In the genomic region with DNA sequence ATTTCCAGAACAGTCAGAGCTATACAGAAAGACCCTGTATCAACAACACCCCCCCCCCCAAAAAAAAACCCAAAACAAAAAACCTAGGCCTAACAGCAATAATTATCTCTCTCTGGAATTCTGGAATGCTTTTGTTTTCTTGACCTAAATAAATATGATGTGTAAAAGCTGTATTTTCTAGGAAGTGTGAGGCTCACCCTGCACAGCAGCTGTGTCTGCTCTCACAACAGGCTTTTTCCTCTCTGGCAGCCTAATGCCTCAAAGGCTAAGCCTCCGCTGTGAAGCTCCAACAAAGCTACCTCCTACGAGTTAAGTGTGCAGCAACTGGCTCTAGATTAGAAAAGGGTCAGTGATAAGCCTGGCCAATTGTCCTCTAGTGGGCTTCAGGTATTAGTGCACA, we compare ENCODE assay signal across 21 mouse cellular contexts. TPM values are rescaled to one million over a fixed set of nuclear protein-coding genes. Genes with fewer than 3 reads are reported as not detected.
DNase-seq lines count a peak whose midpoint lies in the region; ATAC-seq and TF ChIP-seq lines count a peak whose summit lies in the region.
"Had no signal": no experiment of that assay in that cellular context is flagged by ENCODE, and none has a peak within 500 bp of the region (broad histone marks: within the 10 kb centered on the region; RNA-seq: fewer than 3 reads in every experiment).

No protein-coding gene starts in this region.

- ATAC-seq in kidney, postnatal 0 days (replicated peaks; ENCODE audit: low FRiP score, low read depth) = no peak
- ATAC-seq in lung, embryonic 15.5 days (ENCODE audit: borderline replicate concordance, extremely low read depth, low FRiP score, low TSS enrichment) = peak; percentile 41; the same call in 1 of the 2 replicates
- no peak for ATAC-seq in midbrain, embryonic 13.5 days
- ATAC-seq: activated CD4-positive, CD25-positive, alpha-beta regulatory T cell, adult 4 months; forebrain, embryonic 15.5 days; Patski had no signal

- no peaks in the 10 kb centered on the region for H3K36me3 ChIP-seq in kidney, postnatal 0 days (ENCODE audit: insufficient read depth, low read length)
- no peaks in the 10 kb centered on the region for H3K36me3 ChIP-seq in kidney, adult 2 months (ENCODE audit: control insufficient read depth, insufficient read depth, low read length)
- no peaks in the 10 kb centered on the region for H3K36me3 ChIP-seq in lung, embryonic 15.5 days
- no peaks in the 10 kb centered on the region for H3K36me3 ChIP-seq in midbrain, embryonic 10.5 days
- no peaks in the 10 kb centered on the region for H3K36me3 ChIP-seq in midbrain, embryonic 13.5 days
- H3K36me3 ChIP-seq: embryonic facial prominence, embryonic 13.5 days; forebrain, embryonic 15.5 days; heart, embryonic 10.5 days; hindbrain, embryonic 12.5 days had no signal

- no peaks in the 10 kb centered on the region for H3K27me3 ChIP-seq in kidney, postnatal 0 days (ENCODE audit: insufficient read depth, low read length)
- no peaks in the 10 kb centered on the region for H3K27me3 ChIP-seq in kidney, adult 2 months (replicated peaks; ENCODE audit: control insufficient read depth, insufficient read depth, low read length)
- no peaks in the 10 kb centered on the region for H3K27me3 ChIP-seq in lung, embryonic 15.5 days
- H3K27me3 ChIP-seq in midbrain, embryonic 10.5 days (ENCODE audit: low read depth, poor library complexity, severe bottlenecking) = peaks cover 88% of the 10 kb centered on the region
- peaks cover 55% of the 10 kb centered on the region for H3K27me3 ChIP-seq in midbrain, embryonic 13.5 days
- H3K27me3 ChIP-seq: embryonic facial prominence, embryonic 13.5 days; forebrain, embryonic 15.5 days; Patski had no signal

- no peak overlapping the region for H3K9ac ChIP-seq in kidney, postnatal 0 days (ENCODE audit: low read depth, low read length)
- no peak overlapping the region for H3K9ac ChIP-seq in lung, embryonic 15.5 days
- no peak overlapping the region for H3K9ac ChIP-seq in midbrain, embryonic 13.5 days (replicated peaks)
- H3K9ac ChIP-seq: embryonic facial prominence, embryonic 13.5 days; forebrain, embryonic 15.5 days; hindbrain, embryonic 12.5 days had no signal

- H3K4me1 ChIP-seq in kidney, postnatal 0 days (replicated peaks; ENCODE audit: insufficient read depth, low read length) = peaks cover 34% of the 10 kb centered on the region
- H3K4me1 ChIP-seq in kidney, adult 2 months (ENCODE audit: control insufficient read depth, insufficient read depth, low read length) = peaks cover 13% of the 10 kb centered on the region; the same call in 1 of the 2 replicates
- peaks cover 50% of the 10 kb centered on the region for H3K4me1 ChIP-seq in lung, embryonic 15.5 days
- H3K4me1 ChIP-seq in midbrain, embryonic 10.5 days = peaks cover 55% of the 10 kb centered on the region
- peaks cover 24% of the 10 kb centered on the region for H3K4me1 ChIP-seq in midbrain, embryonic 13.5 days (replicated peaks)

- H3K4me3 ChIP-seq in kidney, postnatal 0 days (replicated peaks; ENCODE audit: low read depth, low read length) = no peak overlapping the region
- H3K4me3 ChIP-seq in kidney, adult 2 months (ENCODE audit: insufficient read depth, low read depth, low read length) = no peak overlapping the region
- H3K4me3 ChIP-seq in lung, embryonic 15.5 days = no peak overlapping the region
- no peak overlapping the region for H3K4me3 ChIP-seq in midbrain, embryonic 10.5 days
- no peak overlapping the region for H3K4me3 ChIP-seq in midbrain, embryonic 13.5 days (replicated peaks)
- H3K4me3 ChIP-seq: embryonic facial prominence, embryonic 13.5 days; forebrain, embryonic 15.5 days; heart, embryonic 10.5 days; hindbrain, embryonic 12.5 days had no signal

- H3K4me2 ChIP-seq in kidney, postnatal 0 days (ENCODE audit: low read length) = no peak overlapping the region
- no peak overlapping the region for H3K4me2 ChIP-seq in lung, embryonic 15.5 days
- no peak overlapping the region for H3K4me2 ChIP-seq in midbrain, embryonic 13.5 days (replicated peaks)
- H3K4me2 ChIP-seq: embryonic facial prominence, embryonic 13.5 days; forebrain, embryonic 15.5 days; hindbrain, embryonic 12.5 days had no signal

- no peak for TF ChIP-seq CTCF in kidney, postnatal 0 days (IDR thresholded peaks at IDR 0.05; ENCODE audit: low read depth)
- TF ChIP-seq CTCF in kidney, adult 2 months (conservative IDR thresholded peaks at IDR 0.05; ENCODE audit: insufficient read depth, insufficient read length, low read depth, low read length) = no peak

- DNase-seq in kidney, postnatal 0 days (ENCODE audit: low spot score) = peak; percentile 89
- DNase-seq in kidney, adult 2 months = no peak
- no peak for DNase-seq in lung, postnatal 14 days
- no peak for DNase-seq in midbrain, embryonic 10.5 days (ENCODE audit: low spot score)
- no peak for DNase-seq in ovary, postnatal 10 days (ENCODE audit: low spot score)
- DNase-seq: adrenal gland, postnatal 14 days; cerebellum, adult 18-20 months; cerebellum, adult 9-11 months; cerebellum, postnatal 36 days; gastrocnemius, postnatal 10 days; heart, adult 18-20 months; heart, postnatal 10 days; heart, postnatal 4 days had no signal

- no peaks in the 10 kb centered on the region for H3K9me3 ChIP-seq in kidney, postnatal 0 days (replicated peaks; ENCODE audit: low read length)
- H3K9me3 ChIP-seq in lung, embryonic 15.5 days = no peaks in the 10 kb centered on the region
- no peaks in the 10 kb centered on the region for H3K9me3 ChIP-seq in midbrain, embryonic 10.5 days (replicated peaks)
- no peaks in the 10 kb centered on the region for H3K9me3 ChIP-seq in midbrain, embryonic 13.5 days
- H3K9me3 ChIP-seq: embryonic facial prominence, embryonic 13.5 days; forebrain, embryonic 15.5 days; heart, embryonic 10.5 days; hindbrain, embryonic 12.5 days had no signal

- WGBS in kidney, postnatal 0 days = 35% methylated on average over 2 of the region's 2 CpGs
- 86% methylated on average over 2 of the region's 2 CpGs for WGBS in kidney, adult 2 months
- WGBS in lung, embryonic 15.5 days = 19% methylated on average over 2 of the region's 2 CpGs
- 27% methylated on average over 2 of the region's 2 CpGs for WGBS in midbrain, embryonic 10.5 days
- WGBS in midbrain, embryonic 13.5 days = 13% methylated on average over 2 of the region's 2 CpGs

- H3K27ac ChIP-seq in kidney, postnatal 0 days = no peak overlapping the region
- H3K27ac ChIP-seq in kidney, adult 2 months (ENCODE audit: insufficient read depth, low read depth, low read length) = no peak overlapping the region
- peak overlapping the region; percentile 74 for H3K27ac ChIP-seq in lung, embryonic 15.5 days
- H3K27ac ChIP-seq in midbrain, embryonic 10.5 days (replicated peaks) = peak overlapping the region; percentile 43; the same call in 1 of the 2 replicates
- no peak overlapping the region for H3K27ac ChIP-seq in midbrain, embryonic 13.5 days
- H3K27ac ChIP-seq: embryonic facial prominence, embryonic 13.5 days; forebrain, embryonic 15.5 days; heart, embryonic 10.5 days; hindbrain, embryonic 12.5 days had no signal

- TF ChIP-seq POLR2A in kidney, adult 2 months (IDR thresholded peaks at IDR 0.05; ENCODE audit: low read depth, low read length) = no peak

RNA-seq across cellular contexts. Expression of a gene that starts 12.4 kb away (rescaled TPM):
- 14.4 and 15.0 TPM in 2 replicates for polyA plus RNA-seq in kidney, postnatal 0 days (2015; fragmentation: Nextera tagmentation; extraction: Ambion mirVana)
- 63.7 and 94.9 TPM in 2 replicates for polyA plus RNA-seq in kidney, adult 2 months (2012; rRNA removed)
- 59.1 and 64.7 TPM in 2 replicates for polyA plus RNA-seq in lung, embryonic 15.5 days (2015; fragmentation: Nextera tagmentation; extraction: Ambion mirVana)
- polyA plus RNA-seq in midbrain, embryonic 10.5 days (2016; fragmentation: Nextera tagmentation; extraction: Ambion mirVana) = 68.3 and 72.7 TPM in 2 replicates
- polyA plus RNA-seq in midbrain, embryonic 13.5 days (2015; fragmentation: Nextera tagmentation; extraction: Ambion mirVana) = 38.3 and 45.9 TPM in 2 replicates

RNA-seq across cellular contexts. Expression of a gene that starts 50.8 kb away (rescaled TPM):
- polyA plus RNA-seq in kidney, postnatal 0 days (2015; fragmentation: Nextera tagmentation; extraction: Ambion mirVana) = 26.4 and 29.5 TPM in 2 replicates
- polyA plus RNA-seq in kidney, adult 2 months (2012; rRNA removed) = 47.4 and 51.2 TPM in 2 replicates
- 37.3 and 39.7 TPM in 2 replicates for polyA plus RNA-seq in lung, embryonic 15.5 days (2015; fragmentation: Nextera tagmentation; extraction: Ambion mirVana)
- polyA plus RNA-seq in midbrain, embryonic 10.5 days (2016; fragmentation: Nextera tagmentation; extraction: Ambion mirVana) = 38.2 and 46.0 TPM in 2 replicates
- polyA plus RNA-seq in midbrain, embryonic 13.5 days (2015; fragmentation: Nextera tagmentation; extraction: Ambion mirVana) = 31.8 and 33.2 TPM in 2 replicates

RNA-seq across cellular contexts. Expression of a gene that starts 51.1 kb away (rescaled TPM):
- polyA plus RNA-seq in kidney, postnatal 0 days (2015; fragmentation: Nextera tagmentation; extraction: Ambion mirVana) = 74.3 and 84.9 TPM in 2 replicates
- polyA plus RNA-seq in kidney, adult 2 months (2012; rRNA removed) = 2.3 and 2.6 TPM in 2 replicates
- polyA plus RNA-seq in lung, embryonic 15.5 days (2015; fragmentation: Nextera tagmentation; extraction: Ambion mirVana) = 217 and 227 TPM in 2 replicates
- polyA plus RNA-seq in midbrain, embryonic 10.5 days (2016; fragmentation: Nextera tagmentation; extraction: Ambion mirVana) = 317 and 336 TPM in 2 replicates
- polyA plus RNA-seq in midbrain, embryonic 13.5 days (2015; fragmentation: Nextera tagmentation; extraction: Ambion mirVana) = 84.6 and 88.0 TPM in 2 replicates

RNA-seq across cellular contexts. Expression of a gene that starts 56.7 kb away (rescaled TPM):
- polyA plus RNA-seq in kidney, postnatal 0 days (2015; fragmentation: Nextera tagmentation; extraction: Ambion mirVana) = 146 and 172 TPM in 2 replicates
- 12.7 and 15.7 TPM in 2 replicates for polyA plus RNA-seq in kidney, adult 2 months (2012; rRNA removed)
- polyA plus RNA-seq in lung, embryonic 15.5 days (2015; fragmentation: Nextera tagmentation; extraction: Ambion mirVana) = 274 and 284 TPM in 2 replicates
- 309 and 347 TPM in 2 replicates for polyA plus RNA-seq in midbrain, embryonic 10.5 days (2016; fragmentation: Nextera tagmentation; extraction: Ambion mirVana)
- 143 and 151 TPM in 2 replicates for polyA plus RNA-seq in midbrain, embryonic 13.5 days (2015; fragmentation: Nextera tagmentation; extraction: Ambion mirVana)

Comparison
In these comparisons a context has a peak if more than half of its experiments do, and no peak if none do; other contexts are left out.
1. H3K27ac ChIP-seq: peak in lung, embryonic 15.5 days (single experiment) and midbrain, embryonic 10.5 days (single experiment); none in kidney, postnatal 0 days (single experiment), kidney, adult 2 months (single experiment) and midbrain, embryonic 13.5 days (single experiment).
2. RNA of a gene that starts 51.1 kb away (polyA plus RNA-seq): 317 to 336 TPM in midbrain, embryonic 10.5 days, 217 to 227 TPM in lung, embryonic 15.5 days, 84.6 to 88.0 TPM in midbrain, embryonic 13.5 days and 74.3 to 84.9 TPM in kidney, postnatal 0 days; 2.3 to 2.6 TPM in kidney, adult 2 months; every median in the first group is over 10 times any median in the second.